Mouse (Mus musculus): ENCODE data around the gene Bag6.

- TF ChIP-seq CTCF (IDR thresholded peaks at IDR 0.05; ENCODE audit: extremely low read depth, insufficient read depth, low read length) = no peak
- TF ChIP-seq POLR2A (IDR thresholded peaks at IDR 0.05; ENCODE audit: extremely low read depth, insufficient read depth, low read length) = peak; percentile 96
These were observed 29.8 kb downstream of the Bag6 start, which contains the start of gene Prrc2a for GRCm38 (mm10) chr17:35164568-35165450.

Data from cortical plate, adult 2 months (tissue).